Mouse (Mus musculus) hindlimb bud, embryonic 11.5 days (tissue): ENCODE results near the gene Fkrp.

ENCODE experiments used
- DNase-seq: peaks from one replicate; pipeline ENCODE4 v3.0.0-alpha.2; 2012; ENCODE audit warnings: low read depth, low spot score; ENCODE audit errors: extremely low spot score

Fkrp gene

DNA sequence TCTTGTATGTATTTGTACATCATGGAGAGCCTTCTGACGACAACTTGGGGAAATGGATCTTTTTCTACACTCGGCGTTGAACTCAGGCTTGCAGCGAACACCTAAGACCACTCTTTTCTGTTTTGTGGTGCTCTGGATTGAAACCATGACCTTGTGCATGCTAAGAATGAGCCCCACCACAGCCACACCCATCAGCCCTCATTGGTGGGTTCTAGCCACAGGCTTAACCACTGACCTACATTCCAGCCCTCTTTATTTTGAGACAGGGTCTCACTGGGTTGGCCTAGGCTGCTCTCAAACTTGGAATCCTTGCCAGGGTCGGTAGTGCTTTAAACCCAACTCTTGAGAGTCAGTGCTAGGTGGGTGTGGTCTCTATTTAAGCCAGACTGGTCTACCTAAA lies 21.6 kb downstream of the Fkrp start:
- no peak for DNase-seq

DNA sequence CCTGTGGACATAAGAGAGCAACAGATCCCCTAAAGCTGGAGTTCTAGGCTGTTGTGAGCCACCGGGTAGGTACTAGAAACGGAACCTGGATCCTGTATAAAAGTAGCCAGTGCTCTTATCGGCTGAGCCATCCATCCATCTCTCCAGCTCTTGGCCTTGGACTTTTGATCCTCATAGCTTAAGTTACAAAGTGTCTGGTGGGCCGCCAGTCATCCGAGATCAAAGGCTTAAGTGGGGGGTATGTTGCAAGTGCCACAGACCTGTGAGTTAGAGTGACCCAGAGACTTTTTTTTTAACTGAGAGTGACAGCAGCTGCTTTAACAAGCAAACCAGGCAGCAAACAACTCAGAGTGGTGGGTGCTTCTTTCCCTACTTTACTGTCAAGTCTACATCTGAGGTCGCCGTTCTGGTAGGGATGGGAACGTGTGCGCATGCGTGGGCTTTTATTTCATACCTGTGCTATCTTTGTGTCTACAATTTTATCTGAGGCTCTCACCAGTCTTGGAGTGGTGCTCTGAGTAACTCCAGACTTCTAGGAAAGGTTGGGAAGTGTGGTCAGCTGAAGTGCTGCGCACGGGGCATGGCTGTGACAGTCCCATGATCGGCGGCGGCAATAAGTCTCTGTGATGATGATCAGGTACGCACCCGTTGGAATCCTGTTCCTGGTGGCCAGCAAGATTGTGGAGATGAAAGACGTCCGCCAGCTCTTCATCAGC lies 23.4 kb downstream of the Fkrp start:
- DNase-seq = no peak

DNA sequence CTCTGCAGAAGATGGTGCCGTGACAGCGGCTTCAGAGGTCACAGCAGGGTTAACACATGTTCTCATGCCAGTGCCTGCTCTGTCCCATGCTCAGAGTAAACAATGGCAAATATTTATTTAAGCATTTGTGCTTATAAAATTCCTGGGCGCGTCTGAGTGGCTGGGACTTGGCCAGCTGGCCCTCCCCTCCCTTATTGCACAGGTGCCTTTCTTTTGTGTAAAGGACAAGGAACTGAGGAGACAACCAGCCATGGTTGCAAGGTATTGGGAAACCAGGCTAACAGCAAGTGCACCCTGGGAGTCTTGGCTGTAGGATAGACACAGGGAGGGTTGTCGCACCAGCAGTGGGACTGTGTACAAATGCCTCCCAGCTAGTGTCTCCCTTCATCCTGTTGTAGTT lies 24.2 kb downstream of the Fkrp start:
- DNase-seq = no peak

- no peak for DNase-seq
These were observed 30.9 kb downstream of the Fkrp start for GRCm38 (mm10) chr7:16785541-16786083.

- DNase-seq = no peak
These were observed 32.0 kb downstream of the Fkrp start for GRCm38 (mm10) chr7:16784498-16784976.

DNA sequence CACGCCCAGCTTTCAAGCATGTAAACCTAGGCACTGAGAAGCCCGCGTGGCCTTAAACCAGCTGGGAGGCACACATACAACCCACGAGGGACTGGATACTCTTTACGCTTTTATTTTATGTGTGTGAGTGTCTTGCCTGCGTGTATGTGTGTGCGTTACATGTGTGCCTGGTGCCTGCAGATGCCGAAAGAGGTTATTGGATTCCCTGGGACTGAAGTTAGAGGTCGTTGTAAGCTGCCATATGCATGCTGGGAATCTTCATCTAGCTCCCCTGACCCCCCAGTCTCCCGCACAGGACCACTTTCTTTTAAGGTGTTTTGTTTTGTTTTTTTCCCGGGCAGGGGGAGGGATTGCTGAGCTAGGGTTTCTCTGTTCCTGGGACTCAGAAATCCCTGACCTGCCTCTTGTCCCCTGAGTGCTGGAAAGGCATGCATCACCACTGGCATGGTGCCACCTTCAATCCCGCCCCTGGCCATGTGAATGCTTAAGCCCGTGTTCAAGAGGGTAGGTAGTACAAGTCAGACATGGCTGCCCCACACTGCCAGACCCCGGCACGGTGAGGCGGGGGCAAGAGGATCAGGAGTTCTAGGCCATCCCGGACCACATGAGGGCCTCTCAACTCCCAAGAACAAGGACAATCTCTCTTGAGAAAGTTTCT lies 32.6 kb downstream of the Fkrp start:
- no peak for DNase-seq

GRCm38 (mm10) chr7:16783224-16783688 lies 33.3 kb downstream of the Fkrp start:
- no peak for DNase-seq

DNA sequence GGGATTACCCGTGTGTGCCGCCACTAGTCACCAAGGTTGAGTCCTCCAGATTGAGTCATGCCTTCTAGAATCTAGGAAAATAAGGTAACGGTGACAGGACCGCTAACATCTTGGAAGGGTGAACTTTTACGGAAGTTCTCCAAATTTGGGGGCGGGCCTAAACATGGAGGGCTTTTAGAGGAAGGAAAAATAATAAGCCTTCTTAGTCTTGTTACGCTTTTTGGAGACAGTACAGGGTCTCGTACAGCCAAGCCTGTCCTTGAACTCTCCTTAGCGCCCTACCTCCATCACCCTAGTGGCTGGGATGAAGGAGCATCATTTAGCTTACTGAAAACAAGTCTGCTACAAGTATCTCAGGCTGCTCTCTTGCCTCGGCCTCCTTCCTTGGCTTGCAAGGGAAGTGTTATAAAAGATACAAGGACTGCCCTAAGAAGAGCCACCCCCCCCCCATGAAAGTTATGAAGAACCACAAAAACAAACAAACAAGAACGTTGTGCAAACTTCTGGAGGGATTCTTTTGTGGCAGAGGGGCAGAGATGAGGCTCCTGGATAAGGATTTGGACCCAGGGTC lies 33.9 kb downstream of the Fkrp start:
- DNase-seq = no peak

DNA sequence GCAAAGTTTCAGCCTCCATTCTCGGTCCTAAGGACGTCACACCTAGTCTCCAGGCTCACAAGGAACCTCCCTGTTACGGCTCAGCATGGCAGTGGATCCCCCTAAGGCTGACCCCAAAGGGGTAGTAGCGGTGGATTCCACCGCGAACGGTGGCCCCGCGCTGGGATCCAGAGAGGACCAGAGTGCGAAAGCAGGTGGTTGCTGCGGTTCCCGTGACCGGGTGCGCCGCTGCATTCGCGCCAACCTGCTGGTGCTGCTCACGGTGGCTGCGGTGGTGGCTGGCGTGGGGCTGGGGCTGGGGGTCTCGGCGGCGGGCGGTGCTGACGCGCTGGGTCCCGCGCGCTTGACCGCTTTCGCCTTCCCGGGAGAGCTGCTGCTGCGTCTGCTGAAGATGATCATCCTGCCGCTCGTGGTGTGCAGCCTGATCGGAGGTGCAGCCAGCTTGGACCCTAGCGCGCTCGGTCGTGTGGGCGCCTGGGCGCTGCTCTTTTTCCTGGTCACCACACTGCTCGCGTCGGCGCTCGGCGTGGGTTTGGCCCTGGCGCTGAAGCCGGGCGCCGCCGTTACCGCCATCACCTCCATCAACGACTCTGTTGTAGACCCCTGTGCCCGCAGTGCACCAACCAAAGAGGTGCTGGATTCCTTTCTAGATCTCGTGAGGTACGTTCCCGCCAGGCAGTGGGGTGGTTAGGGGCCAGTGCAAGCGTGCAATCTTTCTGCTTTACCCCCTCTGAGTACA lies 34.5 kb downstream of the Fkrp start:
- no peak for DNase-seq

- no peak for DNase-seq
These were observed 35.0 kb downstream of the Fkrp start for GRCm38 (mm10) chr7:16781555-16781815.

DNA sequence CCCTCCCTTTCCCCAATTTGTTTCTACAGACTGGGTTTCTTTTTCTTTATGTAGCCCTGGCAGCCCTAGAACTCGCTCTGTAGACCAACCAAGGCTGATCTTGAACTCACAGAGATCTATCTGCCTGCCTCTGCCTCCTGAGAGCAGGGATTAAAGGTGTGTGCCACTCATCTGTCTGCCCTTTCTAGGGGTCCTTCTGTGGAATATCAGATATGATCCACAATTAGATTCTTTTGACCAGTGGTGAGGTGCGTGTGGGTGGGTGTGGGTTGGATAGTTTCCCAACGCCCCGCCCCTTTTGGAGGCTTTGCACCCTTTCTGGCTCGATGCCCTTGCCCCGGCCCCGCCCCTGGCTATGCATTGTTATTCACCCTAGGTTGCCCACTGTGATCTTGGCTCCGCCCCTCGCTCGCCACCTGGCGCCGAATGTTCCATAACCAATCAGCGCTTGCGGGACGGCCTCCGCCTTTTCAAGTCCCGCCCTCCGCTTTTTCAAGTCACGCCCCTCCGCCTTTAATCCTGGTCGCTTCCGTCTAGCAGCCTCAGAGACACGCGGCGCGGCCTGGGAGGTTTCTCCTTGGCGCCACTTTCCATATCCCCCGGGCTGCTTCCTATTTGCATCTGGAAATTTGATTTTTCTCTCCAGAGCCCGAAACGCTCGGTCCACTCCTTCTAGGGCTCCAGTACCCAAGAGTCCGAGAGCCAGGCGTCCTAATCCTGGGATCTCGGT lies 35.5 kb downstream of the Fkrp start, which contains the start of gene Slc1a5:
TSS of gene Slc1a5 (plus strand) at position 516 of the 730 bp plus-strand sequence.
- DNase-seq = peak; percentile 73

GRCm38 (mm10) chr7:16780076-16780475 lies 36.5 kb downstream of the Fkrp start:
- no peak for DNase-seq

- DNase-seq = no peak
These were observed 40.6 kb downstream of the Fkrp start for GRCm38 (mm10) chr7:16775888-16776287.

- DNase-seq = no peak
These were observed 50.1 kb downstream of the Fkrp start for GRCm38 (mm10) chr7:16766443-16766842.

DNA sequence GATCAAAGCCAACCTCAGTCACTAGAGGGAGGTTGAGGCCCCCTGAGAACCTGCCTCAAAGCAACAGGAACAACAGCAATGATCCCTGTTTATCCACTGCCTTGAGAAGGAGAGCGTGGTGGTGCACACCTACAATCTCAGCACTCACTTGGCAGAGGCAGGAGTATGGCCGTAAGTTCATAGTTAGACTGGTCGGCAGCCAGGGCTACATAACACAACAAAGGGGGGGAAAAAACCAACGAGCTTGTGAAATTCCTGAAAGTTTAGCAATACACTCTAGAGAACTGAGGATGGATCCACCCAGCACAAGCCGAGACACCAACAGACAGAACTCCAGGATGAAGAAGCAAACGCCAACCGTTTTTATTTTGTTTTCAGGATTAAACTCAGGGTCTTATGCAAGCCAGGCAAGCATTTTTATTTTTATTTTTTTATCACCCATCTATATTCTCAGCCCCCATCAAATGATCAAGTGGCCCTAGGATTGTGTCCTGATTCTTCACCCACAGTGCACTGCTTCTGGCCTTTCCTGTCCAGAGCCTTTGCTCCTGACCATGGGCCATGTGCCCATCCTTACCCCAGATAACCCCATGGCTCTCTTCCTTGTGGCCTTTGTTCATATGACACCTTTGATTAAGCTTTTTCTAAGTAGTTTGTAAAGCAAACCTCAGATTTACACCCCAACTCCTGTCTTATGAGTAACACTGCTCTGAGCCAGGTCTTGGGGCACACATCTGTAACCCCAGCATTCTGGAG lies 52.9 kb downstream of the Fkrp start:
- no peak for DNase-seq

- DNase-seq = no peak
These were observed 54.9 kb downstream of the Fkrp start for GRCm38 (mm10) chr7:16761630-16762029.

DNA sequence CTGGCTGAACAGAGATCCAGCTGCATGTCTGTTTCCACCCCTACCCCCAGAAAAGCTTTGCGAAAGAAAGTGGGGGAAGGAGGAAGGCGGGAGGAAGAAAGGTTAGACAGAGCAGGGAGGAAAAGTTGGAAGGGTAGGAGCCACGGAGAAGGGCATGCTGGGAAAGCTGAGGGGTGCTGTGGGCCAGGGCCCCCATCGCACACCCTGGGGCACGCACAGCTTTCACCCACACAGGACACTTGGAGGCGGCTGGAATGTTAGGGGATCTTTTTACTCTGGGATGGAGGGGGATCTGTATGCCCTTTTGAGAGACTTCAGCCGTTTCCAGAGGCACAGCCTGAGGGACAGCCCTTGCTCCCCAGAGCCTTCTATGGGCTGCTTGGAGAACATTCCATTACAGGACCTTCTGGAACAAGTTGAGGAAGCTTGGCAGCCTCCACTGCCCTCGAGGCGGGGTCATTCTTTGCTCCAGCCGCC lies 55.5 kb downstream of the Fkrp start:
- no peak for DNase-seq

DNA sequence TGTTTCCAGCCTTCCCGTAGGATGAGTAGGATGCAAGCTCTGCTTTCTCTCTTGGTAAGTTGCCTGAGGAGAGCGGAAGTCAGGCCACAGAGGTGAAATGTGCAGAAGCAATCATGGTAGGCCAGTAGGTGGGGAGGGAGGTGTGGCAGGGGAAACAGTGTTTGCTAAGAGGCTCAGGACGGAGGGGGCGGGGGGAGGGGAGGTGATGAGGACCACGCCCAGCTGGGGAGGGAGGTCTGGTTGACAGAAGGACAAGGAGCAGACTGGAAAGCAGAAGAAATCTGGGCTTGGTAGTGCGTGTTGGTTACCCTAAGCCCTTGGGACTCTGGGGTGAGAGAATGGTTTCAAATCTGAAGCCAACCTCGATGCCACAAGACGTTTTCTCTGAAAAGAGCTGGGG lies 56.2 kb downstream of the Fkrp start:
- no peak for DNase-seq
